Mouse (Mus musculus) liver, embryonic 11.5 days (tissue): ENCODE data around the gene Etv2. TPM values are rescaled to one million over a fixed set of nuclear protein-coding genes. Genes with fewer than 3 reads are reported as not detected.

Experiments
- ATAC-seq: fragments of 200-750 bp; cut with Nextera tagmentation; replicated peaks from 2 replicates; pipeline ENCODE4 v1.8.0; 2017; ENCODE audit warnings: moderate number of reproducible peaks, mild to moderate bottlenecking, moderate TSS enrichment, moderate library complexity; ENCODE audit not compliant: low FRiP score
- DNase-seq: peaks from one replicate; pipeline ENCODE4 v3.0.0-alpha.2; 2017; ENCODE audit warnings: low spot score
- H3K27ac ChIP-seq: fragments of 300-500 bp; sonication (generic); 2 replicates; pipeline ENCODE4 v1.5.1; 2014; ENCODE audit warnings: mild to moderate bottlenecking, low read depth, low read length, control low read depth
- H3K27me3 ChIP-seq: fragments of 300-500 bp; sonication (generic); replicated peaks from 2 replicates; pipeline ENCODE4 v1.6.1; 2014; ENCODE audit warnings: low read length, mixed read lengths; ENCODE audit not compliant: control insufficient read depth, insufficient read depth
- H3K36me3 ChIP-seq: fragments of 300-500 bp; sonication (generic); 2 replicates; pipeline ENCODE4 v1.6.1; 2014; ENCODE audit warnings: mild to moderate bottlenecking, low read length, moderate library complexity, mixed read lengths; ENCODE audit not compliant: control insufficient read depth, insufficient read depth
- H3K4me1 ChIP-seq: fragments of 300-500 bp; sonication (generic); replicated peaks from 2 replicates; pipeline ENCODE4 v1.6.1; 2014; ENCODE audit warnings: low read length, mixed read lengths; ENCODE audit not compliant: control insufficient read depth, insufficient read depth
- H3K4me2 ChIP-seq: fragments of 300-500 bp; sonication (generic); 2 replicates; pipeline ENCODE4 v1.6.1; 2014; ENCODE audit warnings: mild to moderate bottlenecking, control low read depth, moderate library complexity
- H3K4me3 ChIP-seq: fragments of 300-500 bp; sonication (generic); 2 replicates; pipeline ENCODE4 v1.5.1; 2014; ENCODE audit warnings: low read depth, low read length, control low read depth
- H3K9ac ChIP-seq: fragments of 300-500 bp; sonication (generic); 2 replicates; pipeline ENCODE4 v1.6.1; 2014; ENCODE audit warnings: low read depth, low read length, control low read depth
- H3K9me3 ChIP-seq: fragments of 300-500 bp; sonication (generic); 2 replicates; pipeline ENCODE4 v1.6.1; 2016; ENCODE audit warnings: low read length, inconsistent platforms, mixed read lengths; ENCODE audit not compliant: control insufficient read depth
- WGBS: fragments of 180-500 bp; shearing (Covaris S2); extraction: QIAGEN DNeasy Blood & Tissue Kit; methylation state at CpG from one replicate; pipeline ENCODE4 v1.1.7; 2014; 5-methylcytosine and 5-hydroxymethylcytosine counted together
- polyA plus RNA-seq: library from polyadenylated mRNA; unstranded; fragments of >200 nt; fragmentation: Nextera tagmentation; extraction: Ambion mirVana; gene quantifications from 2 replicates; pipeline ENCODE4 v1.2.1, GENCODE M21; 2014

Etv2 gene
- polyA plus RNA-seq, 1 experiment from 2014 or later = 0.16 TPM

- H3K27me3 ChIP-seq = no peaks in the 10 kb centered on the region
- H3K9ac ChIP-seq = no peak overlapping the region
- H3K4me2 ChIP-seq = no peak overlapping the region
- no peaks in the 10 kb centered on the region for H3K9me3 ChIP-seq
- ATAC-seq (no peak), DNase-seq (no peak)
- 76% methylated on average over 3 of the region's 3 CpGs for WGBS
- peaks cover 66% of the 10 kb centered on the region for H3K36me3 ChIP-seq
- no peak overlapping the region for H3K27ac ChIP-seq
- H3K4me1 ChIP-seq = peaks cover 9% of the 10 kb centered on the region; the same call in 1 of the 2 replicates
- no peak overlapping the region for H3K4me3 ChIP-seq
Measured at GRCm38 (mm10) chr7:30619202-30619601, 16.4 kb downstream of the Etv2 start.

DNA sequence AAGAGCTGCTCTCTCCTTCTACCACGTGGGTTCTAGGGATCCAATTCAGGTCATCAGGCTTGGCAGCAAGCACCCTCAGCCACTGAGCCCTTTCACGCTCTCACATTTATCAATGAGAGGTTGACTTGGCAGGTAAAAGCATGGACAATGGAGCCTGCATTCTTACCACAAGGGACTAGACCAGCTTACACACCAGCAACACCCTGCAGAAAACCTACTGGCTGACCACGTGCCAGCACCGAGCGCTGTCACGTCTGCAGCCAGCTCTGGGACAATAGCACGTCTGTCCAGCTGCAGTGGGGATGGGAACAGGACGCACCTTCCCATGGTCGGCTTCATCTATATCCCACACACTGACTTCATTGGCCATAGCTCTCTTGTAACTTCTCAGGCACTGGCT is 17.0 kb downstream of the Etv2 start:
- no peak overlapping the region for H3K27ac ChIP-seq

DNA sequence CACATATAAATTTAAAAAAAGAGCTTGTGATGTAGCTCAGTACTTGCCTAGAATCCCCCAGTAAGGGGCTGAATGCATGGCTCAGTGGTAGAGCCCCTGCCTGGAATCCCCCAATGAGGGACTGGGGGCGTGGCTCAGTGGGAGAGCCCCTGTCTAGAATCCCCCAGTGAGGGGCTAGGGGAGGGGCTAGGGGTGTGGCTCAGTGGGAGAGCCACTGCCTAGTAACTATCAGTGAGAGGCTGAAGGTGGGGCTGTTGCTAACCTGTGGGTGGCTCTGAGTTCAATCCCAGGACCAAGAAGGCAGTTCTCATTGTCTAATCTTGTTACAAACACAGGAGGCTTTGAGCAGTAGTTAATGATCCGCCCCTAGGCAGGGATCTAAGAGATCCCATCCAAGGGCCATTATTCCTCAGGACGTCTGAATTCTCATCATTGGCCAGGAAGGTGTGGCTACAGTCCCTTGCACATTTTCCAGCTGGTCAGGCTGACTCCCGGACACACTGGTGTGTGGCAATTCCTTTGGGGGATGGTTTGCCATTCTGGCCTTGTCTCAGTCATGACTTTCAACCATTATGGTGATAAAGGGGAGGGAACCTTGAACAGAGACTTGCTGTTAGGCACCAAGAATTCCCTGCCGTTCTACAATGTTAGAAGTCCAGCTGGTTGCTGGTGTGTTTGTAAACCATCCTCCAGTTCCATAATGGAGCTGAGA is 20.4 kb downstream of the Etv2 start:
- peaks cover 40% of the 10 kb centered on the region for H3K36me3 ChIP-seq
- H3K9me3 ChIP-seq = no peaks in the 10 kb centered on the region
- 63% methylated on average over 5 of the region's 5 CpGs for WGBS
- ATAC-seq (peak; percentile 59; the same call in 1 of the 2 replicates), DNase-seq (no peak)
- H3K27ac ChIP-seq = no peak overlapping the region
- H3K9ac ChIP-seq = no peak overlapping the region
- H3K4me3 ChIP-seq = no peak overlapping the region
- no peaks in the 10 kb centered on the region for H3K27me3 ChIP-seq
- H3K4me2 ChIP-seq = no peak overlapping the region
- peaks cover 9% of the 10 kb centered on the region; the same call in 1 of the 2 replicates for H3K4me1 ChIP-seq

More for the DNA sequence above, 17.0 kb downstream of the Etv2 start:
- DNase-seq (no peak), ATAC-seq (no peak)
- Histone ChIP-seq H3K27me3 (no peaks in the 10 kb centered on the region), H3K4me3 (no peak overlapping the region), H3K9ac (no peak overlapping the region), H3K4me1 (peaks cover 9% of the 10 kb centered on the region; the same call in 1 of the 2 replicates), H3K9me3 (no peaks in the 10 kb centered on the region), H3K36me3 (peaks cover 61% of the 10 kb centered on the region), H3K4me2 (no peak overlapping the region)
- 95% methylated on average over 9 of the region's 9 CpGs for WGBS

- Histone ChIP-seq H3K27me3 (no peaks in the 10 kb centered on the region), H3K9ac (no peak overlapping the region), H3K36me3 (peaks cover 34% of the 10 kb centered on the region), H3K4me2 (no peak overlapping the region), H3K27ac (no peak overlapping the region), H3K4me3 (no peak overlapping the region), H3K9me3 (no peaks in the 10 kb centered on the region), H3K4me1 (peaks cover 9% of the 10 kb centered on the region; the same call in 1 of the 2 replicates)
- no peak for DNase-seq
- WGBS = 69% methylated on average over 2 of the region's 2 CpGs
- ATAC-seq = no peak
Measured at GRCm38 (mm10) chr7:30614454-30614853, 21.2 kb downstream of the Etv2 start.

- Histone ChIP-seq H3K4me1 (peaks cover 9% of the 10 kb centered on the region; the same call in 1 of the 2 replicates), H3K36me3 (peaks cover 26% of the 10 kb centered on the region), H3K4me3 (no peak overlapping the region), H3K9me3 (no peaks in the 10 kb centered on the region), H3K9ac (no peak overlapping the region), H3K4me2 (no peak overlapping the region), H3K27me3 (no peaks in the 10 kb centered on the region), H3K27ac (no peak overlapping the region)
- DNase-seq = peak; percentile 65
- WGBS = 26% methylated on average over 14 of the region's 14 CpGs
- no peak; the same call in 1 of the 2 replicates for ATAC-seq
Measured at GRCm38 (mm10) chr7:30613529-30614112, 22.0 kb downstream of the Etv2 start.

DNA sequence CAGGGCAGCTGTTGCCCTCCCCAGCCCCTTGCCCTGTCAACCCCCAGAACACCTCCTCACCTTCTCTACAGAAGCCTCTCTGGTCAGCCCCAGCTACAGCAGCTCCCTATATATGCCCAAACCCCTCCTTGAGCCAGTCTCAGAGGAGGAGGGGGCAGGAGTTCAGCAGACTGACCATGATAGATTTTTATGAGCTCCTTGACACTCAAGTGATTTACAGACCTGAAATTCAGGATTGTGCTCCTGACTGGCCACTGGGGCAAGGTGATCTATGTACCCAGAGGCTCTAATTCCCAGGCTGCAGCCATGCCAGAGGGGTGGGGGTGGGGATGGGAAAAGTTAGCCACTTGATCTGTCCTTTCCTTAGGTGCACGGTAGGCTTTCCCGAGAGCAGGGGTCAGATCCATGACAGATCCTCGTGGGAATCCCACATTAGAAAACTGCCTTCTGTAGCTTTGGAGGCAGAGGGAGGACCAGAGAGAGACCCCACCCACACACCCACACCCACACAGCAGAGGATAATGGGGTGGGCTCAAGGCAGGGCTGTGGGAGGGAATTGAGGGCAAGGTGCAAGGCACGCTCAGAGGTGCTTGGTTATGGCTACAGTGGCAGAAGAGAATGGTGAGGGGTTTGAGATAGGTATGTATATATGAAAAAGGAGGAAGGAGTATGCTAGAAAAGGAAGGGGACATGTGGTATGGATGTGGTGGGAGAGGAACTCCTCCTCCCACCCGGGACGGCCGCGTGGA is 22.8 kb downstream of the Etv2 start, which contains the start of gene Upk1a:
Gene Upk1a (minus strand): TSS at position 194 of the 749 bp plus-strand sequence.
- Histone ChIP-seq H3K9me3 (no peaks in the 10 kb centered on the region), H3K4me1 (peaks cover 11% of the 10 kb centered on the region; the same call in 1 of the 2 replicates), H3K4me3 (no peak within 1 kb of the TSS), H3K36me3 (peaks cover 19% of the 10 kb centered on the region), H3K9ac (no peak within 1 kb of the TSS), H3K27me3 (no peaks in the 10 kb centered on the region), H3K27ac (no peak within 1 kb of the TSS), H3K4me2 (no peak within 1 kb of the TSS)
- 77% methylated on average over 8 of the region's 8 CpGs for WGBS
- no peak for DNase-seq
- ATAC-seq = no peak

DNA sequence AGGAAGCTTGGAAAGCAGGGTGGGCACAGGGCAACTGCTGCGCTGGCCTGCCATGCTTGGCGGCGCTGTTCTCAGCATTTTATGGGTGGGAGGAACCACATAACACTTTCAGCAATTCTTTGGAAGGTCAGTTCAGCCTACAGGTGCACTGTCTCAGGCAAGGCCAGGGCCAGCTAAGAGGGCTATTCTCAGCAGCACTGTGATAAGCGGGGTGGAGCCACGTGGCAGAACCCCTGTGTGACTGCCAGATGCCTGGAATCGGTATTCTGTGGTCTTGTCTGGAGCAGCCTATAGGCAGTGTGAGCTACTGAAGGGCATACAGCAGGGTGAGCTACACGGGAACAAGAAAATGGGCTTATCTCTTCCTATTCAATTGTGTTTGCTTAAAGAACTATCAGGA is 25.6 kb downstream of the Etv2 start:
- Histone ChIP-seq H3K27ac (no peak overlapping the region), H3K4me1 (0 out of 2 replicates have a peak, but pooled peaks cover 2% of the 10 kb centered on the region), H3K9me3 (no peaks in the 10 kb centered on the region), H3K27me3 (no peaks in the 10 kb centered on the region), H3K36me3 (no peaks in the 10 kb centered on the region), H3K4me3 (no peak overlapping the region), H3K4me2 (no peak overlapping the region), H3K9ac (no peak overlapping the region)
- DNase-seq (no peak), ATAC-seq (no peak; the same call in 1 of the 2 replicates)
- WGBS = 50% methylated on average over 7 of the region's 7 CpGs

- ATAC-seq = no peak
- Histone ChIP-seq H3K9ac (no peak overlapping the region), H3K4me1 (0 out of 2 replicates have a peak, but pooled peaks cover 2% of the 10 kb centered on the region), H3K4me3 (no peak overlapping the region), H3K27ac (no peak overlapping the region), H3K27me3 (no peaks in the 10 kb centered on the region), H3K36me3 (no peaks in the 10 kb centered on the region), H3K9me3 (no peaks in the 10 kb centered on the region), H3K4me2 (no peak overlapping the region)
- WGBS = 55% methylated on average over 15 of the region's 16 CpGs
- DNase-seq = no peak
Measured at GRCm38 (mm10) chr7:30608476-30608875, 27.2 kb downstream of the Etv2 start.
